Mouse (Mus musculus) v-Abl transformed pro-B cells (cell line): ENCODE measurements around the gene Paf1.

Experiments
- in situ Hi-C, 2 experiments: fragments of 400-800 bp; cut with MboI; formaldehyde crosslinking; loops; one replicate each; pipeline ENCODE4 v1.15.1; 2025; ENCODE audit not compliant: unreplicated experiment in 2 of 2

The Paf1 gene

GRCm38 (mm10) chr7:28418096-28418670, 25.4 kb downstream of the Paf1 start:
- in situ Hi-C loops: no loop called here

GRCm38 (mm10) chr7:28419416-28419815, 26.7 kb downstream of the Paf1 start:
- in situ Hi-C loops: no loop called here

GRCm38 (mm10) chr7:28423018-28423417, 30.3 kb downstream of the Paf1 start:
- in situ Hi-C loops: no loop called here

GRCm38 (mm10) chr7:28427738-28428137, 35.0 kb downstream of the Paf1 start:
- in situ Hi-C loops: loop anchor here in 1 of 2 experiments (25.0 kb wide), 1 partner anchor 310 kb away; the partner anchor contains the start of genes Mrps12 and Sars2

GRCm38 (mm10) chr7:28430512-28430911, 37.8 kb downstream of the Paf1 start:
- in situ Hi-C loops: loop anchor here (10.0 to 25.0 kb wide), 2 partner anchors 56 to 307 kb away; partner anchors contain the start of genes Mrps12 (in 1 of the 2), Plekhg2 (in 1 of the 2) and Sars2 (in 1 of the 2)

GRCm38 (mm10) chr7:28432252-28432651, 39.5 kb downstream of the Paf1 start:
- in situ Hi-C loops: loop anchor here (10.0 to 25.0 kb wide), 2 partner anchors 57 to 305 kb away; partner anchors contain the start of genes Mrps12 (in 1 of the 2), Plekhg2 (in 1 of the 2) and Sars2 (in 1 of the 2)

GRCm38 (mm10) chr7:28435660-28436259, 43.0 kb downstream of the Paf1 start:
- in situ Hi-C loops: loop anchor here (5.0 to 25.0 kb wide), 3 partner anchors 61 to 302 kb away; partner anchors contain the start of genes Mrps12 (in 1 of the 2), Plekhg2 (in 1 of the 2) and Sars2 (in 1 of the 2)

- in situ Hi-C loops: loop anchor here (5.0 to 25.0 kb wide), 3 partner anchors 62 to 301 kb away; partner anchors contain the start of genes Mrps12 (in 1 of the 2), Plekhg2 (in 1 of the 2) and Sars2 (in 1 of the 2)
Measured at GRCm38 (mm10) chr7:28436271-28436904, 43.6 kb downstream of the Paf1 start.

- in situ Hi-C loops: loop anchor here (5.0 to 25.0 kb wide), 3 partner anchors 62 to 300 kb away; partner anchors contain the start of genes Mrps12 (in 1 of the 2), Plekhg2 (in 1 of the 2) and Sars2 (in 1 of the 2)
Measured at GRCm38 (mm10) chr7:28436932-28437570, 44.3 kb downstream of the Paf1 start, which contains the start of gene Gmfg. Gmfg (plus strand) TSS chr7:28437447.

GRCm38 (mm10) chr7:28437964-28438363, 45.2 kb downstream of the Paf1 start:
- in situ Hi-C loops: loop anchor here (5.0 to 25.0 kb wide), 3 partner anchors 63 to 299 kb away; partner anchors contain the start of genes Mrps12 (in 1 of the 2), Plekhg2 (in 1 of the 2) and Sars2 (in 1 of the 2)

- in situ Hi-C loops: loop anchor here (5.0 to 25.0 kb wide), 3 partner anchors 64 to 299 kb away; partner anchors contain the start of genes Mrps12 (in 1 of the 2), Plekhg2 (in 1 of the 2) and Sars2 (in 1 of the 2)
Measured at GRCm38 (mm10) chr7:28438771-28439170, 46.0 kb downstream of the Paf1 start.

- in situ Hi-C loops: loop anchor here (10.0 to 25.0 kb wide), 2 partner anchors 284 to 297 kb away; partner anchors contain the start of genes Mrps12 (in 1 of the 2) and Sars2 (in 1 of the 2)
Measured at GRCm38 (mm10) chr7:28440739-28441138, 48.0 kb downstream of the Paf1 start.

GRCm38 (mm10) chr7:28441776-28442485, 49.2 kb downstream of the Paf1 start:
- in situ Hi-C loops: loop anchor here (10.0 to 25.0 kb wide), 2 partner anchors 283 to 295 kb away; partner anchors contain the start of genes Mrps12 (in 1 of the 2) and Sars2 (in 1 of the 2)

- in situ Hi-C loops: loop anchor here (10.0 to 25.0 kb wide), 2 partner anchors 282 to 295 kb away; partner anchors contain the start of genes Mrps12 (in 1 of the 2) and Sars2 (in 1 of the 2)
Measured at GRCm38 (mm10) chr7:28442688-28443087, 49.9 kb downstream of the Paf1 start.

GRCm38 (mm10) chr7:28444344-28444974, 51.7 kb downstream of the Paf1 start:
- in situ Hi-C loops: loop anchor here (10.0 to 25.0 kb wide), 2 partner anchors 280 to 293 kb away; partner anchors contain the start of genes Mrps12 (in 1 of the 2) and Sars2 (in 1 of the 2)

- in situ Hi-C loops: loop anchor here (5.0 to 25.0 kb wide), 4 partner anchors 81 to 291 kb away; partner anchors contain the start of genes Mrps12 (in 1 of the 2) and Sars2 (in 1 of the 2)
Measured at GRCm38 (mm10) chr7:28446446-28446845, 53.7 kb downstream of the Paf1 start.

- in situ Hi-C loops: loop anchor here (5.0 to 25.0 kb wide), 4 partner anchors 80 to 290 kb away; partner anchors contain the start of genes Mrps12 (in 1 of the 2) and Sars2 (in 1 of the 2)
Measured at GRCm38 (mm10) chr7:28447101-28447830, 54.5 kb downstream of the Paf1 start.
